In the genomic region with DNA sequence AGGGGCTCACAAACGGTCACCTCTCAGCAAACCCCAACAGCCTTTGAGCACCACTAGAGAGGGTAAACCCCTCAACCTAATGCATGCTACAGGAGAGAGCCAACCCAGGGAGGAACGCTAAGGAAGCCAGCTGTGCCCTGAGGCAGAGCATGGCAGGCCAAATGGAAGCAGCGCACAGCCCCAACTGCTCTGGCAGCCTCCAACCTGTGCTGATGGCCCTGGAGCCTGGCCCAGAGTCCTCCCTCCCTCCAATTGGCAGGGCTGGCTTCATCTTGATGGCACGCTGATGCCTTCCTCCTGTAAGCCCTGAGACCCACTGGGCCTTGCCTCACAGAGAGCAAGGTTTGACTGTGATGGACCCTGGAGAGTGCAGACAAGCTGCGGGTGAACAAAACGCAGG, we compare ENCODE assay signal across 10 mouse cellular contexts. TPM values are rescaled to one million over a fixed set of nuclear protein-coding genes. Genes with fewer than 3 reads are reported as not detected.
DNase-seq lines count a peak whose midpoint lies in the region; ATAC-seq lines count a peak whose summit lies in the region.
"Had no signal": no experiment of that assay in that cellular context is flagged by ENCODE, and none has a peak within 500 bp of the region (broad histone marks: within the 10 kb centered on the region; RNA-seq: fewer than 3 reads in every experiment).

No protein-coding gene starts in this region.

- ATAC-seq in frontal cortex, adult (ENCODE audit: low TSS enrichment): no peak

- DNase-seq in adrenal gland, adult 2 months: peak; percentile 35
- DNase-seq in adrenal gland, adult 18-20 months (ENCODE audit: low spot score in 2 of 2): no peak
- DNase-seq in layer of hippocampus, adult 11-12 months (ENCODE audit: low spot score): peak; percentile 28
- DNase-seq in layer of hippocampus, adult 9-10 months (ENCODE audit: low spot score): no peak
- DNase-seq in cerebellum, adult 18-20 months: peak; percentile 80 to 86
- DNase-seq in heart, postnatal 36 days: peak; percentile 25 to 39
- no peak for DNase-seq in thymus, adult 18-20 months
- DNase-seq: embryo, embryonic 11 days; thymus, postnatal 25 days had no signal

- intact Hi-C loops in heart, postnatal 36 days (cut with DNase I): loop anchor here (5.0 kb wide), 2 partner anchors 48 to 52 kb away; partner anchors contain the start of genes Gart, Ifngr2 and Son

RNA-seq across cellular contexts. Expression of gene Tmem50b, which starts 2.5 kb away (rescaled TPM):
- total RNA-seq in adrenal gland, adult 2 months (2021): 10 to 100 TPM; 60.0 to 62.2 TPM
- 27.4 and 34.4 TPM in 2 replicates for polyA plus RNA-seq in adrenal gland, adult 2 months (2012; rRNA removed)
- total RNA-seq in adrenal gland, adult 18-20 months (2021): 10 to 100 TPM; 60.2 to 73.8 TPM
- 10 to 100 TPM; 55.0 to 67.6 TPM for total RNA-seq in heart, postnatal 36 days (2021)

RNA-seq across cellular contexts. Expression of gene Dnajc28, which starts 23.8 kb away (rescaled TPM):
- total RNA-seq in adrenal gland, adult 2 months (2021): 10 to 100 TPM; 10.3 to 16.6 TPM
- polyA plus RNA-seq in adrenal gland, adult 2 months (2012; rRNA removed): 0.64 and 0.70 TPM in 2 replicates
- total RNA-seq in adrenal gland, adult 18-20 months (2021): 10 to 100 TPM; 10.4 to 10.8 TPM
- total RNA-seq in heart, postnatal 36 days (2021): 10 to 100 TPM; 32.3 to 35.8 TPM

RNA-seq across cellular contexts. Expression of gene Ifngr2, which starts 48.2 kb away (rescaled TPM):
- 10 to 100 TPM; 19.9 to 34.0 TPM for total RNA-seq in adrenal gland, adult 2 months (2021)
- polyA plus RNA-seq in adrenal gland, adult 2 months (2012; rRNA removed): 25.1 and 39.2 TPM in 2 replicates
- total RNA-seq in adrenal gland, adult 18-20 months (2021): 10 to 100 TPM; 20.2 to 27.6 TPM
- total RNA-seq in heart, postnatal 36 days (2021): 100 to 1,000 TPM; 128 to 159 TPM

RNA-seq across cellular contexts. Expression of gene Gart, which starts 51.7 kb away (rescaled TPM):
- 100 to 1,000 TPM; 112 to 114 TPM for total RNA-seq in adrenal gland, adult 2 months (2021)
- 15.8 and 22.5 TPM in 2 replicates for polyA plus RNA-seq in adrenal gland, adult 2 months (2012; rRNA removed)
- total RNA-seq in adrenal gland, adult 18-20 months (2021): 100 to 1,000 TPM in 1 of 2 experiments, 10 to 100 TPM in 1; 86.9 to 108 TPM
- 10 to 100 TPM; 69.0 to 72.7 TPM for total RNA-seq in heart, postnatal 36 days (2021)

RNA-seq across cellular contexts. Expression of gene Son, which starts 52.2 kb away (rescaled TPM):
- total RNA-seq in adrenal gland, adult 2 months (2021): 100 to 1,000 TPM; 190 to 239 TPM
- polyA plus RNA-seq in adrenal gland, adult 2 months (2012; rRNA removed): 104 and 109 TPM in 2 replicates
- total RNA-seq in adrenal gland, adult 18-20 months (2021): 100 to 1,000 TPM; 215 to 253 TPM
- total RNA-seq in heart, postnatal 36 days (2021): 100 to 1,000 TPM; 129 to 154 TPM

Comparison
In these comparisons a context has a peak if more than half of its experiments do, and no peak if none do; other contexts are left out.
1. DNase-seq: peak in adrenal gland, adult 2 months (single experiment), layer of hippocampus, adult 11-12 months (single experiment), cerebellum, adult 18-20 months (2 of 2) and heart, postnatal 36 days (2 of 2); none in adrenal gland, adult 18-20 months (0 of 2), layer of hippocampus, adult 9-10 months (single experiment) and thymus, adult 18-20 months (0 of 2).